Mouse (Mus musculus) embryonic facial prominence, embryonic 15.5 days (tissue): ENCODE data around the gene Nrap. TPM values are rescaled to one million over a fixed set of nuclear protein-coding genes. Genes with fewer than 3 reads are reported as not detected.
"Not testable (repeated sequence)": the region's sequence is repeated elsewhere in the genome, so short reads cannot be mapped to it uniquely, and the experiment has no call there.

Source experiments
- ATAC-seq: fragments of 200-750 bp; cut with Nextera tagmentation; 2 replicates; pipeline ENCODE4 v1.8.0; 2017; ENCODE audit warnings: low read depth, moderate TSS enrichment; ENCODE audit not compliant: insufficient number of reproducible peaks, low FRiP score, low TSS enrichment
- H3K27ac ChIP-seq: fragments of 300-500 bp; sonication (generic); replicated peaks from 2 replicates; pipeline ENCODE4 v1.5.1; 2015; ENCODE audit warnings: mild to moderate bottlenecking, inconsistent platforms
- H3K27me3 ChIP-seq: fragments of 300-500 bp; sonication (generic); 2 replicates; pipeline ENCODE4 v1.6.1; 2015; ENCODE audit warnings: inconsistent platforms
- H3K36me3 ChIP-seq: fragments of 300-500 bp; sonication (generic); 2 replicates; pipeline ENCODE4 v1.6.1; 2015; ENCODE audit warnings: mild to moderate bottlenecking, inconsistent platforms
- H3K4me1 ChIP-seq: fragments of 300-500 bp; sonication (generic); 2 replicates; pipeline ENCODE4 v1.6.1; 2015; ENCODE audit warnings: inconsistent platforms
- H3K4me2 ChIP-seq: fragments of 300-500 bp; sonication (generic); replicated peaks from 2 replicates; pipeline ENCODE4 v1.6.1; 2015; ENCODE audit warnings: mild to moderate bottlenecking, inconsistent platforms
- H3K4me3 ChIP-seq: fragments of 300-500 bp; sonication (generic); replicated peaks from 2 replicates; pipeline ENCODE4 v1.5.1; 2015; ENCODE audit warnings: mild to moderate bottlenecking, inconsistent platforms
- H3K9ac ChIP-seq: fragments of 300-500 bp; sonication (generic); 2 replicates; pipeline ENCODE4 v1.6.1; 2015; ENCODE audit warnings: inconsistent platforms
- H3K9me3 ChIP-seq: fragments of 300-500 bp; sonication (generic); replicated peaks from 2 replicates; pipeline ENCODE4 v1.6.1; 2016; ENCODE audit warnings: inconsistent platforms
- WGBS: fragments of 180-500 bp; shearing (Covaris S2); methylation state at CpG from one replicate; pipeline ENCODE4 v1.1.7; 2015; 5-methylcytosine and 5-hydroxymethylcytosine counted together
- polyA plus RNA-seq: library from polyadenylated mRNA; unstranded; fragments of >200 nt; fragmentation: Nextera tagmentation; extraction: Ambion mirVana; gene quantifications from 2 replicates; pipeline ENCODE4 v1.2.1, GENCODE M21; 2015

The Nrap gene
- polyA plus RNA-seq, 1 experiment from 2014 or later = 3.3 TPM

- Histone ChIP-seq H3K27ac (no peak overlapping the region), H3K4me1 (no peaks in the 10 kb centered on the region), H3K9ac (no peak overlapping the region), H3K9me3 (no peaks in the 10 kb centered on the region), H3K27me3 (no peaks in the 10 kb centered on the region), H3K4me3 (no peak overlapping the region), H3K36me3 (no peaks in the 10 kb centered on the region), H3K4me2 (no peak overlapping the region)
- WGBS = 68% methylated on average over 8 of the region's 8 CpGs
- no peak for ATAC-seq
These were observed 25.3 kb downstream of the Nrap start for GRCm38 (mm10) chr19:56364563-56364962.

GRCm38 (mm10) chr19:56363721-56364460 lies 25.9 kb downstream of the Nrap start:
- no peak for ATAC-seq
- 65% methylated on average over 15 of the region's 15 CpGs for WGBS
- no peak overlapping the region for H3K27ac ChIP-seq
- H3K27me3 ChIP-seq = no peaks in the 10 kb centered on the region
- H3K4me3 ChIP-seq = no peak overlapping the region
- H3K9me3 ChIP-seq = no peaks in the 10 kb centered on the region
- H3K4me1 ChIP-seq = no peaks in the 10 kb centered on the region
- no peaks in the 10 kb centered on the region for H3K36me3 ChIP-seq
- no peak overlapping the region for H3K4me2 ChIP-seq
- no peak overlapping the region for H3K9ac ChIP-seq

DNA sequence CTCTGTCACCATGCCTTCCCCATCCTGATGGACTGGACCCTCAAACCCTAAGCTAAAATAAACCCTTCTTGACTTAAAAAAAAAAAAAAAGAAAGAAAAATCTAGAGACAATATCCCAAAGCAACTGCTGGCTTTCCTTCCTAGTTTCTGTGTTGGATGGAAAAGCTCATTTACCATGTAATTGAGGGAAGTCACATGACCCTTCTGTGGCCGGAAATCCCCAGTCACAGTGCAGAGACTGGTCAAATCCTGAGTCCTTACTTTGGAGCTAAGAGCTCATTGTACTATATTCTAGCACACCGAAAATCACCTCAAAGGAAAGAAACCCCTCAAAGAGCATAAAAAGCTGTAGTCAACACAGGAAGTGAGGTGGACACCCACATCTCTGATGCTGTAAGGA lies 30.9 kb downstream of the Nrap start:
- H3K27ac ChIP-seq = no peak overlapping the region
- no peak overlapping the region for H3K4me3 ChIP-seq
- ATAC-seq = no peak
- 0 out of 2 replicates have a peak, but pooled peaks cover 3% of the 10 kb centered on the region for H3K27me3 ChIP-seq
- H3K4me1 ChIP-seq = no peaks in the 10 kb centered on the region
- no peaks in the 10 kb centered on the region for H3K9me3 ChIP-seq
- H3K4me2 ChIP-seq = no peak overlapping the region
- H3K9ac ChIP-seq = no peak overlapping the region
- WGBS = 57% methylated on average over 2 of the region's 2 CpGs
- no peaks in the 10 kb centered on the region for H3K36me3 ChIP-seq

- not testable (repeated sequence) for ATAC-seq, H3K27me3 ChIP-seq, H3K4me2 ChIP-seq, H3K36me3 ChIP-seq, H3K4me3 ChIP-seq, H3K9me3 ChIP-seq, H3K4me1 ChIP-seq, H3K9ac ChIP-seq, H3K27ac ChIP-seq
- 76% methylated on average over 2 of the region's 2 CpGs for WGBS
These were observed 32.5 kb downstream of the Nrap start for GRCm38 (mm10) chr19:56357374-56357708.

GRCm38 (mm10) chr19:56356480-56357373 lies 33.1 kb downstream of the Nrap start:
- no peaks in the 10 kb centered on the region for H3K4me1 ChIP-seq
- no peak overlapping the region for H3K4me3 ChIP-seq
- H3K9me3 ChIP-seq = no peaks in the 10 kb centered on the region
- no peak overlapping the region for H3K9ac ChIP-seq
- 0 out of 2 replicates have a peak, but pooled peaks cover 3% of the 10 kb centered on the region for H3K27me3 ChIP-seq
- no peak overlapping the region for H3K27ac ChIP-seq
- H3K36me3 ChIP-seq = no peaks in the 10 kb centered on the region
- no peak; the same call in 1 of the 2 replicates for ATAC-seq
- H3K4me2 ChIP-seq = no peak overlapping the region; the same call in 1 of the 2 replicates
- 33% methylated on average over 17 of the region's 17 CpGs for WGBS

DNA sequence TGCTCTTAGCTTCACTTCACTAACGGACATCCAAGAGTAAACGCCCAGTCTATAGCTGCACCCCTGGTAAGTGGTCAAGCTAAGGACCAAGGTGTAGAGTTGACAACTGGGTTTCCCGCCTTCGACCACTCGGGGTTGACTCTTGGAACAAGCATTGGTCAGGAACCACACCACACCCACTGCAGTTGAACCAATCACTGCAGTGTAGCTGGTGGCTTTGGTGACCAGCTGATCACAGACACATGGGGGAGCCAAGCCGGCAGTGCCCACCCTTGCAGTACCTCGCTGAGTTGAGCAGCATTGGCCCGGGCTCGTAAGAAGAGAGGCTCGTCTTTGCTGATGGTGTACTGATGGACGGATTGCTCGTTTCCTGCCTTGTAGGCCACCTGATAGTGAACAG lies 34.6 kb downstream of the Nrap start:
- no peaks in the 10 kb centered on the region for H3K4me1 ChIP-seq
- H3K36me3 ChIP-seq = no peaks in the 10 kb centered on the region
- no peaks in the 10 kb centered on the region for H3K9me3 ChIP-seq
- WGBS = 81% methylated on average over 12 of the region's 12 CpGs
- no peak for ATAC-seq
- no peak overlapping the region for H3K9ac ChIP-seq
- no peak overlapping the region for H3K27ac ChIP-seq
- H3K27me3 ChIP-seq = 0 out of 2 replicates have a peak, but pooled peaks cover 3% of the 10 kb centered on the region
- H3K4me3 ChIP-seq = no peak overlapping the region
- no peak overlapping the region for H3K4me2 ChIP-seq

GRCm38 (mm10) chr19:56353689-56354088 lies 36.1 kb downstream of the Nrap start:
- Histone ChIP-seq H3K4me1 (no peaks in the 10 kb centered on the region), H3K4me3 (no peak overlapping the region), H3K9ac (no peak overlapping the region), H3K27ac (no peak overlapping the region), H3K27me3 (0 out of 2 replicates have a peak, but pooled peaks cover 3% of the 10 kb centered on the region), H3K9me3 (no peaks in the 10 kb centered on the region), H3K36me3 (no peaks in the 10 kb centered on the region), H3K4me2 (no peak overlapping the region)
- 79% methylated on average over 10 of the region's 10 CpGs for WGBS
- no peak for ATAC-seq

DNA sequence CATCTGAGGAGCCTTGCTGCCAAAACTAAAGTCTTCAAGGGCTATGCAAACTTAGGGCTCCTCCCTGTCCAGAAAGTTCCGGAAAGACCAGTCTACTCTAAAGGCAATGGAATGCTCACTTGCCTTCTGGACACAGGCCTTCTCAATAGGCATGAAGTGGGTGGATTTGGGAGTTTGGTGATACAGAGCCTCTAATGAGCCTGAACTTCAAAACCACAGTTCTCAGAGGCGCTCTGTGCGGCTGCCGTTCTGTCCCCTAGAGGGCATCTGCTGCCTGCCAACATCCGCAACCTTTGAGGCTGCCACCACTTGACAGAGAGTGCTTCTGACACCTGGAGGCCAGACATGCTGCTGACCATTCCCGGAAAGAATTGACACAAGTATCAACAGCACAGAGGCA lies 40.5 kb downstream of the Nrap start:
- no peaks in the 10 kb centered on the region for H3K9me3 ChIP-seq
- H3K36me3 ChIP-seq = no peaks in the 10 kb centered on the region
- H3K4me2 ChIP-seq = no peak overlapping the region
- no peak for ATAC-seq
- H3K27me3 ChIP-seq = 0 out of 2 replicates have a peak, but pooled peaks cover 3% of the 10 kb centered on the region
- no peak overlapping the region for H3K27ac ChIP-seq
- no peak overlapping the region for H3K4me3 ChIP-seq
- WGBS = 28% methylated on average over 6 of the region's 6 CpGs
- H3K9ac ChIP-seq = no peak overlapping the region
- 0 out of 2 replicates have a peak, but pooled peaks cover 8% of the 10 kb centered on the region for H3K4me1 ChIP-seq

DNA sequence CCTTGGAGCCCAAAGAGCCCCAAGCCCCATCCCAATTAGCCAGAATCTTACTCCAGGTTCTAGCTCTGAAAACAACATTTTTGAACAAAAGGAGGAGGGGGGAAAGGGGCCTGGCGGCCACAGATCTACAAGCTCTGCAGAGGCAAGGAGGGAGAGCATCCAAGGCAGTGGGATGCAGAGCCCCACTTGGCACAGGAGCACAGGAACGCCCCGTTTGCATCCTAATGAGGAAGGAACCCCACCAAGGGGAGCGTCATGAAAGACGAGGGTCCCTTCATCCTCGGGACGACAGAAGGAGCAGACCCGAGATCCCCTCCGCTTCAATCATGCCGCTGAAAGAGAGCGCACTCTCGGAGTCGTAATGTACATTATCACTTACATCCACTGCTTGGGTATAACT lies 43.1 kb downstream of the Nrap start:
- no peak overlapping the region for H3K4me3 ChIP-seq
- no peak overlapping the region for H3K4me2 ChIP-seq
- no peak overlapping the region for H3K9ac ChIP-seq
- H3K27ac ChIP-seq = no peak overlapping the region
- no peaks in the 10 kb centered on the region for H3K9me3 ChIP-seq
- ATAC-seq = no peak
- 0 out of 2 replicates have a peak, but pooled peaks cover 3% of the 10 kb centered on the region for H3K27me3 ChIP-seq
- 39% methylated on average over 13 of the region's 13 CpGs for WGBS
- peaks cover 11% of the 10 kb centered on the region; the same call in 1 of the 2 replicates for H3K4me1 ChIP-seq
- H3K36me3 ChIP-seq = no peaks in the 10 kb centered on the region

DNA sequence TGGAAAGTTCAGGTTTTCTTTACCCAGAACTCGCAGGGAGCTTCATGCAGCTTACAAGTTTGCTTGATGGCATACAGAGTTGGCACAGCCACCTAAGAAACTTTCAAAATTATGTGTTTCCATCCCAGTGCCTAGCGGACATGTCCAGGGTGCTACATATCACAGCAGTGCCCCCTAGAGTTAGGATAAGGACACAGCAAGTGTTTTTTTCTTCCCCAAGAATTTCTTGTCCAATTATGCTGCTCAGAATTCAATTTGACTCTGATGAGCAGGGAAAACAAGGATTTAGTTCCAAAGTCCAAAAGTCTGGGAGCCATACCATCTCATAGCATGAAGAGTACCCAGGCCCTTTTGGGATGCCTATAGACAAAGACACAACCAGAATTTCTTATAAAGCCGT lies 43.8 kb downstream of the Nrap start:
- Histone ChIP-seq H3K36me3 (no peaks in the 10 kb centered on the region), H3K27ac (no peak overlapping the region), H3K4me2 (no peak overlapping the region), H3K27me3 (0 out of 2 replicates have a peak, but pooled peaks cover 3% of the 10 kb centered on the region), H3K4me1 (peaks cover 11% of the 10 kb centered on the region; the same call in 1 of the 2 replicates), H3K9ac (no peak overlapping the region), H3K4me3 (no peak overlapping the region), H3K9me3 (no peaks in the 10 kb centered on the region)
- no peak for ATAC-seq
- 72% methylated on average over 3 of the region's 3 CpGs for WGBS

GRCm38 (mm10) chr19:56343869-56344563 lies 45.8 kb downstream of the Nrap start:
- Histone ChIP-seq H3K36me3 (no peaks in the 10 kb centered on the region), H3K27me3 (0 out of 2 replicates have a peak, but pooled peaks cover 3% of the 10 kb centered on the region), H3K27ac (no peak overlapping the region), H3K4me1 (peaks cover 11% of the 10 kb centered on the region; the same call in 1 of the 2 replicates), H3K4me3 (no peak overlapping the region), H3K9ac (no peak overlapping the region), H3K4me2 (no peak overlapping the region), H3K9me3 (no peaks in the 10 kb centered on the region)
- ATAC-seq = no peak
- 60% methylated on average over 26 of the region's 26 CpGs for WGBS
